Mouse (Mus musculus): ENCODE results near the gene B3gnt7.

B3gnt7 gene

GRCm38 (mm10) chr1:86343969-86344861, 41.6 kb downstream of the B3gnt7 start:
- DNase-seq (ENCODE audit: low read depth, low spot score), result peak; percentile 35

GRCm38 (mm10) chr1:86345069-86345468, 42.4 kb downstream of the B3gnt7 start:
- DNase-seq (ENCODE audit: low read depth, low spot score), result no peak

GRCm38 (mm10) chr1:86345956-86346355, 43.3 kb downstream of the B3gnt7 start:
- DNase-seq (ENCODE audit: low read depth, low spot score), result no peak

GRCm38 (mm10) chr1:86346851-86347715, 44.5 kb downstream of the B3gnt7 start:
- DNase-seq (ENCODE audit: low read depth, low spot score), result peak; percentile 61

GRCm38 (mm10) chr1:86347716-86348045, 45.0 kb downstream of the B3gnt7 start:
- no peak for DNase-seq (ENCODE audit: low read depth, low spot score)

GRCm38 (mm10) chr1:86348083-86348482, 45.5 kb downstream of the B3gnt7 start:
- DNase-seq (ENCODE audit: low read depth, low spot score), result no peak

- DNase-seq (ENCODE audit: low read depth, low spot score), result peak; percentile 45
Observed at GRCm38 (mm10) chr1:86348801-86349200, 46.2 kb downstream of the B3gnt7 start.

- DNase-seq (ENCODE audit: low read depth, low spot score), result no peak
Observed at GRCm38 (mm10) chr1:86349201-86349600, 46.6 kb downstream of the B3gnt7 start.

- peak; percentile 40 for DNase-seq (ENCODE audit: low read depth, low spot score)
Observed at GRCm38 (mm10) chr1:86349696-86350095, 47.1 kb downstream of the B3gnt7 start.

- no peak for DNase-seq (ENCODE audit: low read depth, low spot score)
Observed at GRCm38 (mm10) chr1:86350576-86350975, 47.9 kb downstream of the B3gnt7 start.

GRCm38 (mm10) chr1:86354186-86354585, 51.6 kb downstream of the B3gnt7 start:
- no peak for DNase-seq (ENCODE audit: low read depth, low spot score)

Data from 3T3-L1 (cell line).